Mouse (Mus musculus) left cerebral cortex, postnatal 14 days (tissue): ENCODE data around the gene Spata31d1a. TPM values are rescaled to one million over a fixed set of nuclear protein-coding genes. Genes with fewer than 3 reads are reported as not detected.
A peak's percentile ranks its signal among the peaks of the same experiment; 100 is the strongest.
"Not testable (repeated sequence)": the region's sequence is repeated elsewhere in the genome, so short reads cannot be mapped to it uniquely, and the experiment has no call there.

Experiments used
- DNase-seq, 2 experiments: peaks; one replicate each; pipeline ENCODE4 v3.0.0; 2021 to 2022; ENCODE audit warnings: low spot score in 2 of 2, mixed read lengths in 1 of 2
- intact Hi-C: fragments of 180-260 bp; cut with DNase I; formaldehyde crosslinking; loops from one replicate; pipeline ENCODE4 v1.15.1; 2025
- total RNA-seq, 2 experiments: library from RNA; stranded (reverse); gene quantifications; 2 replicates each; pipeline ENCODE4 v1.2.3; 2021

Spata31d1a gene
- total RNA-seq, 2 experiments from 2014 or later, result 0.13 to 0.18 TPM

GRCm38 (mm10) chr13:59711984-59712383 lies 1.9 kb upstream of the Spata31d1a start, which contains the start of gene Spata31d1b:
Gene Spata31d1b (plus strand): TSS chr13:59712284.
- DNase-seq, intact Hi-C loops: not testable (repeated sequence)

GRCm38 (mm10) chr13:59704562-59704961 lies 5.6 kb downstream of the Spata31d1a start:
- peak; percentile 29 to 57 for DNase-seq
- intact Hi-C loops, result no loop called here

- DNase-seq, result peak; percentile 20 to 36
- intact Hi-C loops, result no loop called here
These were observed 6.6 kb downstream of the Spata31d1a start for GRCm38 (mm10) chr13:59703514-59703913.

GRCm38 (mm10) chr13:59700137-59700536 lies 10.0 kb downstream of the Spata31d1a start:
- DNase-seq, intact Hi-C loops: not testable (repeated sequence)

GRCm38 (mm10) chr13:59699131-59699530 lies 11.0 kb downstream of the Spata31d1a start:
- intact Hi-C loops, result no loop called here
- DNase-seq, result peak in 1 of 2 experiments; percentile 31

GRCm38 (mm10) chr13:59695781-59696180 lies 14.3 kb downstream of the Spata31d1a start:
- no peak for DNase-seq
- intact Hi-C loops, result no loop called here

GRCm38 (mm10) chr13:59694008-59694407 lies 16.1 kb downstream of the Spata31d1a start, which contains the start of gene 4921517D22Rik:
Gene 4921517D22Rik (minus strand): TSS chr13:59694108.
- intact Hi-C loops, result no loop called here
- no peak for DNase-seq

- intact Hi-C loops, result no loop called here
- DNase-seq, result no peak
These were observed 18.7 kb downstream of the Spata31d1a start for GRCm38 (mm10) chr13:59691478-59691877.

- DNase-seq, result no peak
- intact Hi-C loops, result no loop called here
These were observed 19.6 kb downstream of the Spata31d1a start for GRCm38 (mm10) chr13:59690576-59690975.

- intact Hi-C loops, result no loop called here
- DNase-seq, result no peak
These were observed 20.3 kb downstream of the Spata31d1a start for GRCm38 (mm10) chr13:59689843-59690242.

GRCm38 (mm10) chr13:59689313-59689712 lies 20.8 kb downstream of the Spata31d1a start:
- no peak for DNase-seq
- intact Hi-C loops, result no loop called here

GRCm38 (mm10) chr13:59688338-59688770 lies 21.8 kb downstream of the Spata31d1a start:
- intact Hi-C loops, result no loop called here
- peak; percentile 27 to 44 for DNase-seq

GRCm38 (mm10) chr13:59685236-59685635 lies 24.9 kb downstream of the Spata31d1a start:
- intact Hi-C loops, result no loop called here

GRCm38 (mm10) chr13:59682629-59683028 lies 27.5 kb downstream of the Spata31d1a start:
- no peak for DNase-seq
- intact Hi-C loops, result no loop called here

More at GRCm38 (mm10) chr13:59685236-59685635, 24.9 kb downstream of the Spata31d1a start:
- DNase-seq, result no peak

GRCm38 (mm10) chr13:59679908-59680307 lies 30.2 kb downstream of the Spata31d1a start:
- intact Hi-C loops, result no loop called here
- no peak for DNase-seq

GRCm38 (mm10) chr13:59679306-59679705 lies 30.8 kb downstream of the Spata31d1a start:
- DNase-seq, result no peak

GRCm38 (mm10) chr13:59676316-59677229 lies 33.6 kb downstream of the Spata31d1a start:
- intact Hi-C loops, result no loop called here
- DNase-seq, result no peak

More at GRCm38 (mm10) chr13:59679306-59679705, 30.8 kb downstream of the Spata31d1a start:
- intact Hi-C loops, result no loop called here

- intact Hi-C loops, result no loop called here
- DNase-seq, result peak in 1 of 2 experiments; percentile 37
These were observed 34.7 kb downstream of the Spata31d1a start, which contains the start of gene Golm1 for GRCm38 (mm10) chr13:59675151-59676011. Gene Golm1 (minus strand): TSS chr13:59675811.

GRCm38 (mm10) chr13:59674761-59675150 lies 35.4 kb downstream of the Spata31d1a start:
- intact Hi-C loops, result no loop called here
- no peak for DNase-seq

- DNase-seq, result no peak
- intact Hi-C loops, result no loop called here
These were observed 35.9 kb downstream of the Spata31d1a start for GRCm38 (mm10) chr13:59674215-59674614.
